In genomic region chr13:24776146-24776844, GRCm38 (mm10) we compare ENCODE assay signal across 9 mouse cellular contexts. TPM values are rescaled to one million over a fixed set of nuclear protein-coding genes. Genes with fewer than 3 reads are reported as not detected.
DNase-seq lines count a peak whose midpoint lies in the region.
"Had no signal": no experiment of that assay in that cellular context is flagged by ENCODE, and none has a peak within 500 bp of the region (broad histone marks: within the 10 kb centered on the region; RNA-seq: fewer than 3 reads in every experiment).

No protein-coding gene starts in this region.

- H3K9me3 ChIP-seq in heart, embryonic 10.5 days = no peaks in the 10 kb centered on the region
- H3K9me3 ChIP-seq: lung, embryonic 15.5 days had no signal

- no peaks in the 10 kb centered on the region for H3K27me3 ChIP-seq in heart, embryonic 10.5 days (ENCODE audit: insufficient read depth, poor library complexity, severe bottlenecking)
- H3K27me3 ChIP-seq: lung, embryonic 15.5 days had no signal

- no peak overlapping the region for H3K4me3 ChIP-seq in heart, embryonic 10.5 days
- H3K4me3 ChIP-seq: lung, embryonic 15.5 days had no signal

- WGBS in heart, embryonic 10.5 days = 55% methylated on average over 7 of the region's 7 CpGs

- no peaks in the 10 kb centered on the region for H3K4me1 ChIP-seq in heart, embryonic 10.5 days
- H3K4me1 ChIP-seq: lung, embryonic 15.5 days had no signal

- peak; percentile 91 for DNase-seq in heart, adult 11 months
- no peak for DNase-seq in heart, embryonic 10.5 days (ENCODE audit: low spot score)
- DNase-seq in MN1 (ENCODE audit: low spot score) = peak; percentile 58
- DNase-seq in cerebellum, adult 8-10 months = peak; percentile 45
- peak; percentile 33 to 47 for DNase-seq in heart, adult 9 months (ENCODE audit: low spot score in 2 of 2)
- DNase-seq in layer of hippocampus, adult 9-10 months (ENCODE audit: low spot score) = peak; percentile 75
- DNase-seq in lung, postnatal 36 days = peak; percentile 81
- peak; percentile 66 to 76 for DNase-seq in spleen, postnatal 4 days (ENCODE audit: low spot score in 2 of 2)

- no peak overlapping the region for H3K27ac ChIP-seq in heart, embryonic 10.5 days
- H3K27ac ChIP-seq: lung, embryonic 15.5 days had no signal

- H3K36me3 ChIP-seq in heart, embryonic 10.5 days = no peaks in the 10 kb centered on the region
- H3K36me3 ChIP-seq: lung, embryonic 15.5 days had no signal

RNA-seq across cellular contexts. Expression of gene Gmnn, which starts 14.6 kb away (rescaled TPM):
- polyA plus RNA-seq in heart, embryonic 10.5 days (2016; fragmentation: Nextera tagmentation; extraction: Ambion mirVana) = 126 and 136 TPM in 2 replicates

RNA-seq across cellular contexts. Expression of gene BC005537, which starts 25.2 kb away (rescaled TPM):
- polyA plus RNA-seq in heart, embryonic 10.5 days (2016; fragmentation: Nextera tagmentation; extraction: Ambion mirVana) = 8.0 and 10.4 TPM in 2 replicates

RNA-seq across cellular contexts. Expression of gene Armh2, which starts 35.3 kb away (rescaled TPM):
- polyA plus RNA-seq in heart, embryonic 10.5 days (2016; fragmentation: Nextera tagmentation; extraction: Ambion mirVana) = not detected in 2 replicates
- polyA plus RNA-seq: lung, embryonic 15.5 days had no signal

RNA-seq across cellular contexts. Expression of gene Acot13, which starts 55.0 kb away (rescaled TPM):
- 116 and 174 TPM in 2 replicates for polyA plus RNA-seq in heart, embryonic 10.5 days (2016; fragmentation: Nextera tagmentation; extraction: Ambion mirVana)

RNA-seq across cellular contexts. Expression of gene Tdp2, which starts 55.2 kb away (rescaled TPM):
- polyA plus RNA-seq in heart, embryonic 10.5 days (2016; fragmentation: Nextera tagmentation; extraction: Ambion mirVana) = 39.7 and 57.2 TPM in 2 replicates
